Mouse (Mus musculus): Measurements from ENCODE around the gene Hpse.

Gene Hpse

GRCm38 (mm10) chr5:100636794-100637544, 82.5 kb downstream of the Hpse start:
- peak; percentile 21 for DNase-seq

DNA sequence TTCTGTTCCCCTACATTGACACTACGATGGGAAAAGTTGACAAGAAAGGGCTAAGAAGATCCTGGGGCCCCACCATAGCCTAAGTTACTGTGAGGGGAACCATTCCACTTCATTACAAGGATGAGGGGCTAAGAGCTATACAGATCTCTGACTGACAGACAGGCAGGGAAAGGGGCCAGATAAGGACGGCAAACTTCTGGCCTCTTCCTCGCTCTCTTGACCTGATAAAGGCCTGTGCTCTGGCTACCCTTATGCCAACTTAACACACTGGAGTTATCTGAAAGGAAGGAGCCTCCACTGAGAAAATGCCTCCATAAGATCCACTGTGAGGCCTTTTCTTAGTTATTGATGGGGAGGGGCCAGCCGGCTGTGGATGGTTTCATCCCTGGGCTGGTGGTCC, 83.6 kb downstream of the Hpse start:
- no peak for DNase-seq

DNA sequence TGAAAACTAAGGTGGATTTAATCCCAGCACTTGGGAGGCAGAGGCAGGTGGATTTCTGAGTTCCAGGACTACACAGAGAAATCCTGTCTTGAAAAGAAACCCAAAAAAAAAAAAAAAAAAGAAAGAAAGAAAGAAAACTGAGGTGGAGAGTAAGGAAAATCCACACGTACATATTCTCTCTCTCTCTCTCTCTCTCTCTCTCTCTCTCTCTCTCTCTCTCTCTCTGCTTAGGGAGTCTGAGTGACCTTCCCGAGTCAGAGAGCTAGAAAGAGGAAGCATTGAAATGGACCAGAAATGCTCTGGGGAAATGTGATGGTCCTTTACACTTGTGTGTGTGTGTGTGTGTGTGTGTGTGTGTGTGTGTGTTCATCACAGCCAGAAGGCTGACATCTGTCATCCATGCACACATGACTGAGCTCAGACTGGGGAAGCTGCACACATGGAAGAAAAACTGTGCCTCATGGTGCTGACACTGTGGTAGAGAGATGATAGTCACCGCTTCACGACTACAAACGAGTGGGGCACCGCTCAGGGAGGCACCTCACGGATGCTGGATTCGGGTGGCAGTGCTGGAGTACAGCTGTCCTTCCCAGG, 84.5 kb downstream of the Hpse start:
- DNase-seq = no peak

GRCm38 (mm10) chr5:100632540-100633129, 86.9 kb downstream of the Hpse start:
- no peak for DNase-seq

Data from right cerebral cortex, adult 18-20 months (tissue).